Mouse (Mus musculus): ENCODE measurements around the gene Dnajc7.
"Not testable (repeated sequence)": the region's sequence is repeated elsewhere in the genome, so short reads cannot be mapped to it uniquely, and the experiment has no call there.

The Dnajc7 gene

DNA sequence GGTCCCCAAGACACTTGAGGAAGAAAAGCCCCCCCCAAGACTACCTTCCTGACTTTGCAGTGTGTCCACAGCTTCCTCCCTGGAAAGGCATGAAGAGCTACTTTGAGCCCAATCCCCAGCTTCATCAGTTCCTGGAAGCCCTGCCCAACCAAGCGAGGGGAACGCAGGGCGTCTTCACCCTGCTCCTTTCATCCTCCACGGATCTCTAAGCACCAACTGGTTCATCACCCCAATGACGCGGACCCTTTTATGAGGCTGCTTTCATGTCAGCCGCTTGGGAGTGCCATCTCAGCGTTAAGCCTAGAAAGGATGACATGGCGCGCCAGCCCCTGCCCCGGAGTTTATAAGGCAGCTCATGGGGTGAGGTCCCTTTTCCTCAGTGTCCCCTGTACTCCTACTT is at the start of gene Dnajc7:
Gene Dnajc7, minus strand, starts transcription at position 187 of the 400 bp plus-strand sequence.
- DNase-seq (ENCODE audit: low read depth, low spot score), result peak; percentile 53
- Histone ChIP-seq H3K27me3 (ENCODE audit: control insufficient read depth, insufficient read depth, low read length, poor library complexity, severe bottlenecking) (no peaks in the 10 kb centered on the region), H3K36me3 (ENCODE audit: control insufficient read depth, insufficient read depth, low read length, poor library complexity, severe bottlenecking) (peaks cover 2% of the 10 kb centered on the region; the same call in 1 of the 2 replicates)

DNA sequence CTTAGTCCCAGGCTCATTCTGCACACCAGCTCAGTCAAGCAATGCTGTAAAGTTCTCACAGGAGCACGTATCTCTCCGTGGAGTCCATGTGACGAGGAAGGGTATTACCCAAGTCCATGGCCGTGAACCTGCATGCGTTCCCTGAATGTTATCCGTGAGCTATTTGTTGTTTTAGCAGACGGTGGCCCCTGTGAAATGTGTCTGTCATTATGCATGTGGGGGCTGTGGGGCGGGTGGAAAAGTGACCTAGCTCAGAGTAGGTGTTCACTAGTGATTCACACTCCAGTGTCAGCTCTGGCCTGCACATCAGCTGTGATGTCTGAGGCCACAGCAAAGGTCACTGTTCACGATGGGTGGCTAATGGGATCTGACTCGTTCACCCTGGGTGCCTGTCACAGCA is 39.8 kb upstream of the Dnajc7 start:
- DNase-seq (ENCODE audit: low read depth, low spot score), result no peak
- H3K27me3 ChIP-seq (ENCODE audit: control insufficient read depth, insufficient read depth, low read length, poor library complexity, severe bottlenecking), result no peaks in the 10 kb centered on the region
- no peaks in the 10 kb centered on the region for H3K36me3 ChIP-seq (ENCODE audit: control insufficient read depth, insufficient read depth, low read length, poor library complexity, severe bottlenecking)

DNA sequence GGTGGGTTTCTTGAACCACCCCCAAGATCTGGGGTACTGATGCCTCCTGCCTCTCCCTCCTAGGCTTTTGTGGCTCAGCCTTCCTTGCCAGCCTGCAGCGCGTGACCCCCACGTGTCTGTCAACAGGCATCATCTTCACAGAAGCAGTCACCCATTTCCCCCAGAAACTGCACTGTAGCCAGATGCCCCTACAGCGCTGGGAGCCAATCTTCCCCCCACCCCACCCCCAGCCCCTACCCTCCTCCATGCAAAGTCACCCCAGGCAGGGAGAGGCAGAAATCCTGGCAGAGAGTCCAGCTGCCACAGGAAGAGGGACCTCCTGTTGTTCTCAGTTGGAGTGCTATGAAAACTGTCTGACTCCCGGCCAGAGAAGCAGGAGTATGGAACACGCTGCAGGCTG is 36.5 kb upstream of the Dnajc7 start:
- Histone ChIP-seq H3K27me3 (ENCODE audit: control insufficient read depth, insufficient read depth, low read length, poor library complexity, severe bottlenecking) (no peaks in the 10 kb centered on the region), H3K36me3 (ENCODE audit: control insufficient read depth, insufficient read depth, low read length, poor library complexity, severe bottlenecking) (no peaks in the 10 kb centered on the region)
- DNase-seq (ENCODE audit: low read depth, low spot score), result no peak

DNA sequence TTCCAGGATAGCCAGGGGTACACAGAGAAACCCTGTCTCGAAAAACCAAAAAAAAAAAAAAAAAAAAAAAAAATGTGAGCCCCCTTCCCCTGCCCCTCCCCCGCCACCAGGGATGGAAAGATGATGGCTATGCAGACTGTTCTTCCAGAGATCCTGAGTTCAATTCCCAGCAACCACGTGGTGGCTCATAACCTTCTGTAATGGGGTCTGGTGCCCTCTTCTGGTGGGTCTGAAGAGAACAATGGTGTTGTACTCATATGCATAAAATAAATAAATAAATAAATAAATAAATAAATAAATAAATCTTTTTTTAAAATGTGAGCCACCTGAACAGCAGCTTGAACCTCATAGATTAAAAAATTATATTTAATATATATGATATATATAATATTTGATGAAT is 35.6 kb upstream of the Dnajc7 start:
- H3K36me3 ChIP-seq (ENCODE audit: control insufficient read depth, insufficient read depth, low read length, poor library complexity, severe bottlenecking); H3K27me3 ChIP-seq (ENCODE audit: control insufficient read depth, insufficient read depth, low read length, poor library complexity, severe bottlenecking): not testable (repeated sequence)
- peak; percentile 19 for DNase-seq (ENCODE audit: low read depth, low spot score)

DNA sequence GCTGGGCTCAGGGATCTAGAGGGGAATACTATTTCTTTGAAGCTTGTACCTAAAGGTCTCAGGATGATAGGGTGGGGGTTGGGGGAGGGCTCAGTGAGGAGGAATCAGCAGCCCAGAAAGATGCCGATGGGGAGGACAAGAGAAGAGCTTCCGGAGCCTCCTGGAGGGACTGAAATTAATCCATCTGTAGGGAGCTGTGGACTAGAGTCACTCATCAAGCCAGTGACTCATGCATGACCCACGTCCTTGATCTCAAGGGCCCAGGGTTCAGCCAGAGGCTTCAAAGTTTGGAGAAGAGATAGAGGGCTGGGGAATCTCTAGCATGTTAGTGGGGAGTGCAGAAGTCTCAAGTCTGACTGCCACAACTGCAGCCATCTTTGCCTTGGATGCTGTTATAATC is 31.8 kb upstream of the Dnajc7 start:
- Histone ChIP-seq H3K27me3 (ENCODE audit: control insufficient read depth, insufficient read depth, low read length, poor library complexity, severe bottlenecking) (no peaks in the 10 kb centered on the region), H3K36me3 (ENCODE audit: control insufficient read depth, insufficient read depth, low read length, poor library complexity, severe bottlenecking) (no peaks in the 10 kb centered on the region)
- DNase-seq (ENCODE audit: low read depth, low spot score), result no peak

DNA sequence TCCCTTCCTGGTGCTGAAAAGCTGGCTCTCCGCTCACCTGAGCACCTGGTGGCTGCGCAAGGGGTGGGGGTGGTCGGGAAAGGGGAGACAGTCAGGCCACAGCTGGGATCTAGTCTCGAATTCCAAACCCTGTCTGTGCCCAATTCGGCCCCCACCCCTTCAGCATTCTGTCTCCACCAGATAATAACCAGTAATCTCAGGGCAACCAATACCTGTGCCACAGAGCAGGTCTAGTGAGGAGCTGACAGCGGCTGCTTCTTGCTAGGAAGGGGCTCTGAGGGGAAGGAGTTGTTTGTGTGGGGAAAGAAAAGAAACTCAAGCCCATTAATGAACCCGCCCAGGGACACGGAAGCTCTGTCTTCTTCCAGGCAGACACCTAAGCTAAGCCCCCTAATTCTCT is 31.2 kb upstream of the Dnajc7 start:
- no peak for DNase-seq (ENCODE audit: low read depth, low spot score)
- Histone ChIP-seq H3K36me3 (ENCODE audit: control insufficient read depth, insufficient read depth, low read length, poor library complexity, severe bottlenecking) (no peaks in the 10 kb centered on the region), H3K27me3 (ENCODE audit: control insufficient read depth, insufficient read depth, low read length, poor library complexity, severe bottlenecking) (no peaks in the 10 kb centered on the region)

DNA sequence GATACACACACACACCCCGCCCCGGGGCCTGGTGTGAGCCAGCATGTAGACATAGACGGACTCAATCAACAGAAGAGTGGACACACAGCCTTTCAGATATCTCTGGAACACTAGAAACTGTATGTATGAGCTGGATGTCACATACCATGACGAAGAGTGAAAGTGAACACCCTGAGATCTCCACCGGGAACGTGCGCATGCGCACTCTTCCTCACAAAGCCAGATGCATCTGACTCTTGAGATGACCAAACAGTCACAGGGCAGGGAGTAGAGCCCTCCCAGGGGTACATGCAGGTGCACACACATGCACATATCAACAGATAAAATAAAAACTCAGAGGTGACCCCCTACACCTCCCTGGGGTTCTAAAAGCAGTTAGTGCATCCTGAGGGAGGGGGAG is 28.4 kb upstream of the Dnajc7 start:
- no peaks in the 10 kb centered on the region for H3K36me3 ChIP-seq (ENCODE audit: control insufficient read depth, insufficient read depth, low read length, poor library complexity, severe bottlenecking)
- no peak for DNase-seq (ENCODE audit: low read depth, low spot score)
- no peaks in the 10 kb centered on the region for H3K27me3 ChIP-seq (ENCODE audit: control insufficient read depth, insufficient read depth, low read length, poor library complexity, severe bottlenecking)

DNA sequence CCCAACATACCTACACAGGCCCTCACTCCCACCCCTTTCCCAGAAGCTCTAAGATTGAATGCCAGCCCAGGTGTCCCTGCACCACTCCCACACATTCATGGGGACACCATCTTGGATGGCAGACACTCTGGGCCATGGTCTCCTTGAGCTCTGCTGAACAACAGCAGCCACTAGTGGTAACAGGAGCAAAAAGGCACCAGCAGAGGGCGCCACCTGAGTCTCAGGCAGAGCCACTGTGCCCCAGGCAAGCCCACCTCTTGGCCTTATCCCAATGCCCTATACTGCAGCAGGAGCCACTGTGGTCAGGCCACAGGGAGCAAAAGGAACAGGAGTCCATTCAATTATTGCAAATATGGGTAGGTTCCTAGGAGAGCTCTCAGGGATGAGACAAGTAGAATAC is 26.3 kb upstream of the Dnajc7 start:
- Histone ChIP-seq H3K27me3 (ENCODE audit: control insufficient read depth, insufficient read depth, low read length, poor library complexity, severe bottlenecking) (no peaks in the 10 kb centered on the region), H3K36me3 (ENCODE audit: control insufficient read depth, insufficient read depth, low read length, poor library complexity, severe bottlenecking) (no peaks in the 10 kb centered on the region)
- DNase-seq (ENCODE audit: low read depth, low spot score), result peak; percentile 71

DNA sequence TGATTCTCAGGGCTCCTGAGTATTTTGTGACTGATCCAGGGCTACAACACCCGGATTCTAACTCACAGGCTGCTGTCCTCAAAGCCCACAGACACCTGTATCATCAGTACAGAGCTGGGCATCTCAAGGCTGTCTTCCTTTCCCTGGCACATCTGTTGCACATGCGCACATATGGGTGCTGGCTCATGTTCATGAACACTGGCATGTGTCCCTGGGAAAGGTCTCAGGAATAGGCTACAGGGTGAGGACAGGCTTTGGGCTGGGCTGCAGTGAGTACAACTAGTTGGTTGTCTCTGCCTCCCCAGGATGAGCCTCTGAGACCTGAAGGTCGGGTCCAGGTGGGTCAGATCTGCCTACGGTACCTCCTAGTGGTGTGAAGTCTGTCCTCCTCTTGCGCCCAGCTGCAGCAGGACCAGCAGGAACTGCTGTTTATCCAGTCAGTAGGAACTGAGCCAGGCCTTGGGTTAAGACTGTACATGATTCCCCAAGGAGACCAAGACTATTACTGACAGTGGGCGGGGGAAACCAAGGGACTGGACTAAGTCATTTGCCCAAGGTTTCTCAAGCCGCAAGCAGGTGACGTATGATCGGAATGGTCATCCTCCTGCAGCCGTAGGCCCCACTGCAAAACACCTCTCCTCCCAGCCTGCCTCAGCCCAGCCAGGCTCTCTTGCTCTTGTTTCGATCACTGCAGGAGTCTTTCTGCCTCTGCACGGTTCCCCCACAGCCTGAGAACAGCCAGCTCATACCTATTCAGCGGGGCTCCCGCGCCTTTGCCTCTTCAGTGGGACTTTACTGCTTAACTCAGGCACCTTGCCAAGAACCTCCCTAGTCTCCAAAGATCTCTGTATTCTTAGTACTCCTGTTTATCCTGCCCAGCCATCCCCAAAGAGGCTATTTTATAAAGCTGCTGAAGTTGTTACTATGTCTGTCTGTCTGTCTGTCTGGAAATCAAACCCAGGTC is 23.9 kb upstream of the Dnajc7 start:
- no peak for DNase-seq (ENCODE audit: low read depth, low spot score)

DNA sequence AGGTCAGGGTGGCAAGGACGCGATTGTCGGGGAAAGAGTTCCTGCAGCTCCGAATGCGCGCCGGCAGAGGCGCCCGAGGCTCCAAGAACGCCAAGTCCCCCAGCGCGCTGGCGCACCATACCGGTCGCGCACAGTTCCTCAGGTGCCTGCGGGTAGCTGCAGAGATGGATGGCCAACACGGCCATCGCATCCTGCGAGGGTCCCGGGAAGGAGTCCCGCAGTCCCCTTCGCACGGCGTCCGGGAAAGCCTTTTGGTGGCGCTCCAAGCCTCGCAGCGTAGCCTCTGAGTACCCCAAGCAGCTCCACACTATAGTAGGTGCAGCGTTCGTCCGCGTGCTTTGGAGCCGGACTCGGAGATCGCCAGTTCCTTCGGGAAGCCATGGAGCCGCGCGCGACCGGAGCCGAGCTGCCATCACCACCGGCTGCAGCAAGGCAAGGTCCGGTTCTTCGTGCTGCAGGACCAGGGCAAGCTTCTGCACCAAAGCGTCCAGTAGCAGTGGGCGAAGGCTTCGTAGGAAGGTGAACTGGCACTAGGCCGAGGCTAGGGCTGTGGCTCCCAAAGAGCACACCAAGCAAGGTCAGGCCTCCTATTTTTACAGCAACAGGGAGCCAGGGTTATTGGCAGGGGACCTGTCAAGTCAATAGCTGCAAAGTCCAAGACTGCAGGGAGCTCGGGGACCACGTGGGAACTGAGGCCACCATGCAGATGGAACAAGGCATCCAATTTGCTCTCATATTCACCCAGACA is 20.4 kb upstream of the Dnajc7 start:
- H3K36me3 ChIP-seq (ENCODE audit: control insufficient read depth, insufficient read depth, low read length, poor library complexity, severe bottlenecking), result no peaks in the 10 kb centered on the region
- DNase-seq (ENCODE audit: low read depth, low spot score), result peak; percentile 59
- peaks cover 2% of the 10 kb centered on the region; the same call in 1 of the 2 replicates for H3K27me3 ChIP-seq (ENCODE audit: control insufficient read depth, insufficient read depth, low read length, poor library complexity, severe bottlenecking)

More for the DNA sequence above, 23.9 kb upstream of the Dnajc7 start:
- Histone ChIP-seq H3K27me3 (ENCODE audit: control insufficient read depth, insufficient read depth, low read length, poor library complexity, severe bottlenecking) (peaks cover 2% of the 10 kb centered on the region; the same call in 1 of the 2 replicates), H3K36me3 (ENCODE audit: control insufficient read depth, insufficient read depth, low read length, poor library complexity, severe bottlenecking) (no peaks in the 10 kb centered on the region)

DNA sequence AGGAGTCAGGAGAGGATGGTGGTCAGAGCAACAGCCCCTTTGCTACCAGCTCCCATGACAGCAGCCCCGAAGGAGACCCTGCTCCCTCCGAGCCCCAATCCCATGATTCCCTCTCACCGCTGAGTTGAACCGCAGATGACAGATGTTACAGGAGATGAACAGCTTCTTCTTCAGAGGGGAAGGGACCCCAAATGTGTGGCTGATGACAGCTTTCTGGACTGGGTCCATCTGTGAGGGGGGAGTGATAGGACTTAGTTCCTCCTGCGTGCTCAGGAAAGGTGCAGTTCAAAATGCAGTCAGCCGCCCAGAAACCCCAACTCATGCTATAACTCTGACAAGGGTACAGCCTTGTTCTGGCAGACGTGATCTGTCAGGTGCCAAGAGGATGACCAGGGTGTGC is 14.6 kb upstream of the Dnajc7 start:
- no peaks in the 10 kb centered on the region for H3K27me3 ChIP-seq (ENCODE audit: control insufficient read depth, insufficient read depth, low read length, poor library complexity, severe bottlenecking)
- H3K36me3 ChIP-seq (ENCODE audit: control insufficient read depth, insufficient read depth, low read length, poor library complexity, severe bottlenecking), result no peaks in the 10 kb centered on the region
- DNase-seq (ENCODE audit: low read depth, low spot score), result no peak

DNA sequence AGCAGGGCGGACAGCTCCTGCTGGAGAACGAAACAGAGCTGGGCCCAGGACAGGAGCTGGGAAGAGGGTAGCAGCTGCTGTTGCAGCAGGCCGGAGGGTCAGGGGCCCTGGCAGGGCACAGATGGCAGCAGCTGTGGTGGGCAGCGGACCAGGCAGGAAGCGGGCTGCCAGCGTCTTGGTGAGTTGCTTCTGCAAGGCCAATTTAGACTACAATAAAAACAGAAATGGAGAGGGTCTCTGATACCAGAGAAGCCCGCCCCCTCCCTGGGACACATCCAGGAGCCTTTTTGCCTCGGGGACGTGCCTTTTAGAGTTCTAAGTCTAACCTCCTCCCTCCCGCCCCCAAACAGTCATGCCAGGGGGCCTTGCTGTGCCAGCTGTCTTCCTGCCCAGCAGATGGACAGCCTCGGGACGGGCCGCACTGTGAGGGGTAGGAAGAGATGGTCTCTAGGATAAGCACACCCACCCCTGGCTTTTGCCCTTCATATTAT is 8.9 kb upstream of the Dnajc7 start:
- no peak for DNase-seq (ENCODE audit: low read depth, low spot score)
- H3K36me3 ChIP-seq (ENCODE audit: control insufficient read depth, insufficient read depth, low read length, poor library complexity, severe bottlenecking), result peaks cover 2% of the 10 kb centered on the region; the same call in 1 of the 2 replicates
- no peaks in the 10 kb centered on the region for H3K27me3 ChIP-seq (ENCODE audit: control insufficient read depth, insufficient read depth, low read length, poor library complexity, severe bottlenecking)

DNA sequence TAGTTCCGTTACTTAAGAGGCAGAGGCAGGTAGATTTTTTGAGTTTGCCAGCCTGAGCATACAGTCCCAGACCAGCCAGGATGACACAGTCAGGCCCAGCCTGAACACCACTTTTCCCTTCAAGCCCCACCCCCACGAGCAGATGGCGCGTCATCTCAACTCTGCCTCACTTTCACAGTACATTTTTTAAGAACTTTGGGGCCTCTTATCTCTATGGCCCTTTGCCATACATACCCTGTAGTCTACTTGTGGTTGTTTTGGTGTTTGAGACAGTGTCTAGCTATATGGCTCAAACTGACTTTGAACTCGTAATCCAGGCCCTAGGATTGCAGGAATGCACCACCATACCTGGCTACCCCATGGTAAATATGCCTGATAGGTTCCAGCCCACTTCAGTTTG is 8.1 kb upstream of the Dnajc7 start:
- no peak for DNase-seq (ENCODE audit: low read depth, low spot score)
- peaks cover 2% of the 10 kb centered on the region; the same call in 1 of the 2 replicates for H3K36me3 ChIP-seq (ENCODE audit: control insufficient read depth, insufficient read depth, low read length, poor library complexity, severe bottlenecking)
- no peaks in the 10 kb centered on the region for H3K27me3 ChIP-seq (ENCODE audit: control insufficient read depth, insufficient read depth, low read length, poor library complexity, severe bottlenecking)

DNA sequence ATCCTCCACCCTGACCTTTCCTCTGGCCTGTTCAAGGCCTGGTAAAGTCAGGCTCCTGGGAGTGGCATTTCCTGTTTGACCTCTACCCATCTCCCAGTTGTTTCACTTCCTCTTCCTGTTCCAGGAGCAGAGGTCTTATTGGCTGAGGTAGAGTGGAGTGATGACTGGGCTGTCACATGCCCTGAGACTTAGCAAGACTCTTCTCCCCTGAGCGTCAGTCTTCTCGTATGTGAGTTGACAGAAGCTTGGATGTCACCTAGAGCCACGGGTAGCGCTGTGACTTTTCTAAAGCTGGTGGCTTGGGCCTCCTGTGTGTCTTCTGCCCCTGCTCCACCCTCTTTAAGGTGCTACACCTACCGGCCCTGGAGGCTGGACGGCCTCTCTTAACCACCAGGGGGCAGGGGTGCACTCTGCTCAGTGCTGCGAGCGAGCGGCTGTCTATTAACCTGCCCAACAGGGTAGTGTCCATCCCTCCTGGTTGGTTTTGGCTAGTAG is 6.8 kb upstream of the Dnajc7 start:
- Histone ChIP-seq H3K36me3 (ENCODE audit: control insufficient read depth, insufficient read depth, low read length, poor library complexity, severe bottlenecking) (peaks cover 2% of the 10 kb centered on the region; the same call in 1 of the 2 replicates), H3K27me3 (ENCODE audit: control insufficient read depth, insufficient read depth, low read length, poor library complexity, severe bottlenecking) (no peaks in the 10 kb centered on the region)
- peak; percentile 90 for DNase-seq (ENCODE audit: low read depth, low spot score)
